Mouse (Mus musculus) cerebellum, adult 2 months (tissue): ENCODE results near the gene Rnd2.

ENCODE experiments used
- CTCF ChIP-seq: fragments of 200-500 bp; IDR thresholded peaks from 2 replicates; pipeline ENCODE4 v1.5.1; 2011; ENCODE audit warnings: low read depth, mild to moderate bottlenecking, control low read depth, low read length, moderate library complexity, borderline replicate concordance; ENCODE audit not compliant: insufficient read depth
- POLR2A ChIP-seq: fragments of 200-500 bp; IDR thresholded peaks from 2 replicates; pipeline ENCODE4 v1.6.1; 2011; ENCODE audit warnings: low read length, control low read depth, borderline replicate concordance; ENCODE audit not compliant: insufficient read depth

- TF ChIP-seq CTCF (no peak), POLR2A (no peak)
These were observed 31.4 kb upstream of the Rnd2 start for GRCm38 (mm10) chr11:101433396-101433795.
